Mouse (Mus musculus): ENCODE results near the gene Aspg.

GRCm38 (mm10) chr12:112117649-112118048 is 11.2 kb downstream of the Aspg start:
- TF ChIP-seq POLR2A (IDR thresholded peaks at IDR 0.05; ENCODE audit: low read depth, low read length): no peak
- no peak for TF ChIP-seq CTCF (conservative IDR thresholded peaks at IDR 0.05; ENCODE audit: insufficient read depth, insufficient read length, low read depth, low read length)
